Mouse (Mus musculus): ENCODE results near the gene Rnaseh2c. TPM values are rescaled to one million over a fixed set of nuclear protein-coding genes. Genes with fewer than 3 reads are reported as not detected.

The Rnaseh2c gene
- polyA plus RNA-seq, 1 experiment from 2014 or later: 75.4 TPM

GRCm38 (mm10) chr19:5570353-5571246 is 31.1 kb upstream of the Rnaseh2c start:
- ATAC-seq: no peak
- no peak overlapping the region for H3K4me3 ChIP-seq (ENCODE audit: low read length)
- no peaks in the 10 kb centered on the region for H3K27me3 ChIP-seq (replicated peaks; ENCODE audit: control insufficient read depth, insufficient read depth, low read length)
- peaks cover 3% of the 10 kb centered on the region; the same call in 1 of the 2 replicates for H3K36me3 ChIP-seq (ENCODE audit: control insufficient read depth, insufficient read depth, low read length)
- H3K27ac ChIP-seq (ENCODE audit: low read depth, low read length): no peak overlapping the region
- no peaks in the 10 kb centered on the region for H3K9me3 ChIP-seq (ENCODE audit: control insufficient read depth, low read length)
- peaks cover 14% of the 10 kb centered on the region for H3K4me1 ChIP-seq (ENCODE audit: control insufficient read depth, insufficient read depth, low read depth, low read length)
- WGBS: 86% methylated on average over 32 of the region's 32 CpGs
- 0 out of 2 replicates have a peak overlapping the region, but pooled peaks have one; percentile 15 for H3K9ac ChIP-seq (ENCODE audit: low read depth, low read length)
- H3K4me2 ChIP-seq (ENCODE audit: low read length): no peak overlapping the region

GRCm38 (mm10) chr19:5571831-5572230 is 29.8 kb upstream of the Rnaseh2c start:
- no peak overlapping the region for H3K4me2 ChIP-seq (ENCODE audit: low read length)
- no peak overlapping the region for H3K4me3 ChIP-seq (ENCODE audit: low read length)
- H3K27ac ChIP-seq (ENCODE audit: low read depth, low read length): no peak overlapping the region
- no peak for ATAC-seq
- no peak overlapping the region for H3K9ac ChIP-seq (ENCODE audit: low read depth, low read length)
- H3K4me1 ChIP-seq (ENCODE audit: control insufficient read depth, insufficient read depth, low read depth, low read length): peaks cover 13% of the 10 kb centered on the region
- H3K36me3 ChIP-seq (ENCODE audit: control insufficient read depth, insufficient read depth, low read length): peaks cover 3% of the 10 kb centered on the region; the same call in 1 of the 2 replicates
- WGBS: 79% methylated on average over 5 of the region's 5 CpGs
- no peaks in the 10 kb centered on the region for H3K27me3 ChIP-seq (replicated peaks; ENCODE audit: control insufficient read depth, insufficient read depth, low read length)
- no peaks in the 10 kb centered on the region for H3K9me3 ChIP-seq (ENCODE audit: control insufficient read depth, low read length)

GRCm38 (mm10) chr19:5572331-5573125 is 29.1 kb upstream of the Rnaseh2c start:
- H3K4me3 ChIP-seq (ENCODE audit: low read length): no peak overlapping the region
- peaks cover 9% of the 10 kb centered on the region for H3K4me1 ChIP-seq (ENCODE audit: control insufficient read depth, insufficient read depth, low read depth, low read length)
- no peak overlapping the region for H3K4me2 ChIP-seq (ENCODE audit: low read length)
- H3K9me3 ChIP-seq (ENCODE audit: control insufficient read depth, low read length): no peaks in the 10 kb centered on the region
- H3K36me3 ChIP-seq (ENCODE audit: control insufficient read depth, insufficient read depth, low read length): peaks cover 3% of the 10 kb centered on the region; the same call in 1 of the 2 replicates
- no peak for ATAC-seq
- WGBS: 86% methylated on average over 19 of the region's 19 CpGs
- H3K27me3 ChIP-seq (replicated peaks; ENCODE audit: control insufficient read depth, insufficient read depth, low read length): no peaks in the 10 kb centered on the region
- H3K27ac ChIP-seq (ENCODE audit: low read depth, low read length): no peak overlapping the region
- no peak overlapping the region for H3K9ac ChIP-seq (ENCODE audit: low read depth, low read length)

DNA sequence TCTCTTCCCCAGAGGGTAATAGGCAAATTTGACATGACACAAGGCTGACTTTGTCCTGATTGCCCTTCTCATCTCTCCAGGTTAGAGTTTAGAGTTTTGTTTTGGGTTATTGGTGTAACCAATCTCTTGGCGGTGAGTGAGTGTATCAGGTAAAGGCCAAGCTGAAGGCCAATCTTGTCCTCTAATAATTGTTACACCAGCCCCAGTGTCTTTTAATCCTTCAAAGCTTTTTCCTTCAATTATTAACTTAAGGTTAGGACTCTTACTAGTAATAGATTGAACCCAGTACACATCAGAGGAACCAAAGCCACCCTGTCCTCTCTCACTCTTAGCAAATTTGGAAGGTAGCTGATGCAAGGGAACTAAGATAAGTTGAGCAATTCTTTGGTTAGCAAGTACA is 26.3 kb upstream of the Rnaseh2c start:
- no peak overlapping the region for H3K4me3 ChIP-seq (ENCODE audit: low read length)
- WGBS: 100% methylated on average over 1 of the region's 1 CpGs
- H3K4me1 ChIP-seq (ENCODE audit: control insufficient read depth, insufficient read depth, low read depth, low read length): no peaks in the 10 kb centered on the region
- no peak for ATAC-seq
- no peaks in the 10 kb centered on the region for H3K9me3 ChIP-seq (ENCODE audit: control insufficient read depth, low read length)
- H3K36me3 ChIP-seq (ENCODE audit: control insufficient read depth, insufficient read depth, low read length): peaks cover 1% of the 10 kb centered on the region; the same call in 1 of the 2 replicates
- H3K27ac ChIP-seq (ENCODE audit: low read depth, low read length): no peak overlapping the region
- H3K27me3 ChIP-seq (replicated peaks; ENCODE audit: control insufficient read depth, insufficient read depth, low read length): no peaks in the 10 kb centered on the region
- no peak overlapping the region for H3K9ac ChIP-seq (ENCODE audit: low read depth, low read length)
- no peak overlapping the region for H3K4me2 ChIP-seq (ENCODE audit: low read length)

DNA sequence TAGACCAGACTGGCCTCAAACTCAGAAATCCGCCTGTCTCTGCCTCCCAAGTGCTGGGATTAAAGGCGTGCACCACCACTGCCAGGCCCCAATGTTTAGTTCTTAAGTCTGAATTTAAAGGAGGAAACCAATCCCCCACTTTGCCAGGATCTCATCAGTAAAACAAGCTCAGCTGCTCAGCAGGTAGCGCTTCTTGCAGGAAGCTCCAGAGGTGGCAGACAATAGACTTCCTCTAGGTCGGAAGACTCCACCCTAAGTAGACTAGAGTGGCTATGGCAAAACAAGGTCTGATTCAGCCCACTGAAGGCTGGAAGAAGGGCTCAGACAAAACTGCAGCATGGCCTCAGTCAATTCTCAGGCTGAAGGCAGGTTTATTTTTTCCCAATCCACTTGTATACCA is 21.7 kb upstream of the Rnaseh2c start:
- no peaks in the 10 kb centered on the region for H3K4me1 ChIP-seq (ENCODE audit: control insufficient read depth, insufficient read depth, low read depth, low read length)
- no peak overlapping the region for H3K4me2 ChIP-seq (ENCODE audit: low read length)
- ATAC-seq: no peak
- no peaks in the 10 kb centered on the region for H3K9me3 ChIP-seq (ENCODE audit: control insufficient read depth, low read length)
- H3K36me3 ChIP-seq (ENCODE audit: control insufficient read depth, insufficient read depth, low read length): no peaks in the 10 kb centered on the region
- WGBS: 70% methylated on average over 4 of the region's 4 CpGs
- no peak overlapping the region for H3K9ac ChIP-seq (ENCODE audit: low read depth, low read length)
- H3K27ac ChIP-seq (ENCODE audit: low read depth, low read length): no peak overlapping the region
- no peak overlapping the region for H3K4me3 ChIP-seq (ENCODE audit: low read length)
- no peaks in the 10 kb centered on the region for H3K27me3 ChIP-seq (replicated peaks; ENCODE audit: control insufficient read depth, insufficient read depth, low read length)

- Histone ChIP-seq H3K9me3 (ENCODE audit: control insufficient read depth, low read length) (no peaks in the 10 kb centered on the region), H3K4me3 (ENCODE audit: low read length) (no peak overlapping the region), H3K4me1 (ENCODE audit: control insufficient read depth, insufficient read depth, low read depth, low read length) (no peaks in the 10 kb centered on the region), H3K27ac (ENCODE audit: low read depth, low read length) (no peak overlapping the region), H3K27me3 (replicated peaks; ENCODE audit: control insufficient read depth, insufficient read depth, low read length) (no peaks in the 10 kb centered on the region), H3K9ac (ENCODE audit: low read depth, low read length) (no peak overlapping the region), H3K36me3 (ENCODE audit: control insufficient read depth, insufficient read depth, low read length) (no peaks in the 10 kb centered on the region), H3K4me2 (ENCODE audit: low read length) (no peak overlapping the region)
- no peak for ATAC-seq
- WGBS: 93% methylated on average over 6 of the region's 6 CpGs
Observed at GRCm38 (mm10) chr19:5580776-5581175, 20.9 kb upstream of the Rnaseh2c start.

DNA sequence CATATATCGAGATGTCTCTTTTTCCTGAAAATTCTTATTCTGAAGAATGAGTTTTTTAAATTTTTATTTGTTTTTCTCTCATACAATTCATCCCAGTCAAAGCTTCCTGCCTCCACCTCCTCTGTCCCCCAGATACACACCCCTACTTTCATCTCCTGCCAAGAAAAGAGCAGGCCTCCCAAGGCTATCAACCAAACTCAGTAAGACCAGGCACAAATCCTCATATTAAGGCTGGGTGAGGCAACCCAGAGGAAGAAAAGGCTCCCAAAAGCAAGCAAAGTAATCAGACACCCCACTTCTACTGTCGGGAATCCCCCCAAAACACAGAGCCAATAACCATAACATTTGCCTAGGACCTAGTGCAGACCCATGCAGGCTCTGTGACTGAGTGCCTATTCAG is 19.7 kb upstream of the Rnaseh2c start:
- no peak overlapping the region for H3K27ac ChIP-seq (ENCODE audit: low read depth, low read length)
- no peak for ATAC-seq
- WGBS: 80% methylated on average over 2 of the region's 2 CpGs

DNA sequence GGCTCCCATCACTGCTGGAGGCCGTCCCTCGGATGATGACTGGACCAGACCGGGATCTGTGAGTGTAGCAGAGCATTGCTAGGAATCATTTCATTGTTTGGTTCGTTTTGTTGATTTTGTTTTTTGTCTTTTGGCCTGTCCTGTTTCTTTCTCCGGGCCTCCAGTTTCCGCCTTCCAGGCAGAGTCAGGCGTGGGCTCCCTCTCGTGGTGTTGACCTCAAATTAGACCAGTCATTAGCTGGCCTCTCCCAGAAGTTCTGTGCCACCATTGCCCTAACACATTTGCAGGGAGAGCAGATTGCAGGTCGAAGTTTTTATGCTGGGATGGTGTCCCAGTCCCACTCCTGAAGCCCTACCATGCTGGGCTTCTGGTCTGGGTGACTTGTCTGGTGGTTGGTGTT is 12.5 kb upstream of the Rnaseh2c start:
- no peak overlapping the region for H3K27ac ChIP-seq (ENCODE audit: low read depth, low read length)
- no peaks in the 10 kb centered on the region for H3K9me3 ChIP-seq (ENCODE audit: control insufficient read depth, low read length)
- H3K4me1 ChIP-seq (ENCODE audit: control insufficient read depth, insufficient read depth, low read depth, low read length): no peaks in the 10 kb centered on the region
- no peak for ATAC-seq
- no peak overlapping the region for H3K9ac ChIP-seq (ENCODE audit: low read depth, low read length)
- no peaks in the 10 kb centered on the region for H3K27me3 ChIP-seq (replicated peaks; ENCODE audit: control insufficient read depth, insufficient read depth, low read length)
- H3K36me3 ChIP-seq (ENCODE audit: control insufficient read depth, insufficient read depth, low read length): no peaks in the 10 kb centered on the region
- 77% methylated on average over 9 of the region's 9 CpGs for WGBS
- H3K4me2 ChIP-seq (ENCODE audit: low read length): no peak overlapping the region
- no peak overlapping the region for H3K4me3 ChIP-seq (ENCODE audit: low read length)

More for the DNA sequence above, 19.7 kb upstream of the Rnaseh2c start:
- H3K4me3 ChIP-seq (ENCODE audit: low read length): no peak overlapping the region
- H3K9ac ChIP-seq (ENCODE audit: low read depth, low read length): no peak overlapping the region
- H3K36me3 ChIP-seq (ENCODE audit: control insufficient read depth, insufficient read depth, low read length): no peaks in the 10 kb centered on the region
- H3K27me3 ChIP-seq (replicated peaks; ENCODE audit: control insufficient read depth, insufficient read depth, low read length): no peaks in the 10 kb centered on the region
- H3K9me3 ChIP-seq (ENCODE audit: control insufficient read depth, low read length): no peaks in the 10 kb centered on the region
- no peaks in the 10 kb centered on the region for H3K4me1 ChIP-seq (ENCODE audit: control insufficient read depth, insufficient read depth, low read depth, low read length)
- H3K4me2 ChIP-seq (ENCODE audit: low read length): no peak overlapping the region

- Histone ChIP-seq H3K27me3 (replicated peaks; ENCODE audit: control insufficient read depth, insufficient read depth, low read length) (no peaks in the 10 kb centered on the region), H3K4me2 (ENCODE audit: low read length) (no peak overlapping the region), H3K4me3 (ENCODE audit: low read length) (no peak overlapping the region), H3K9me3 (ENCODE audit: control insufficient read depth, low read length) (no peaks in the 10 kb centered on the region), H3K4me1 (ENCODE audit: control insufficient read depth, insufficient read depth, low read depth, low read length) (no peaks in the 10 kb centered on the region), H3K36me3 (ENCODE audit: control insufficient read depth, insufficient read depth, low read length) (no peaks in the 10 kb centered on the region), H3K27ac (ENCODE audit: low read depth, low read length) (no peak overlapping the region), H3K9ac (ENCODE audit: low read depth, low read length) (no peak overlapping the region)
- ATAC-seq: no peak
- WGBS: 88% methylated on average over 6 of the region's 6 CpGs
Observed at GRCm38 (mm10) chr19:5591888-5592287, 9.8 kb upstream of the Rnaseh2c start.
